Mouse (Mus musculus) kidney, embryonic 16.5 days (tissue): ENCODE measurements around the gene Gm48552. TPM values are rescaled to one million over a fixed set of nuclear protein-coding genes. Genes with fewer than 3 reads are reported as not detected.

Experiments
- ATAC-seq: fragments of 200-750 bp; cut with Nextera tagmentation; 2 replicates; pipeline ENCODE4 v1.8.0; 2017; ENCODE audit warnings: moderate TSS enrichment; ENCODE audit not compliant: low FRiP score, low TSS enrichment
- H3K27ac ChIP-seq: fragments of 300-500 bp; sonication (generic); 2 replicates; pipeline ENCODE4 v1.5.1; 2014; ENCODE audit warnings: low read length
- H3K27me3 ChIP-seq: fragments of 300-500 bp; sonication (generic); 2 replicates; pipeline ENCODE4 v1.6.1; 2014; ENCODE audit warnings: low read length, control low read depth, mixed read lengths; ENCODE audit not compliant: insufficient read depth
- H3K36me3 ChIP-seq: fragments of 300-500 bp; sonication (generic); 2 replicates; pipeline ENCODE4 v1.6.1; 2014; ENCODE audit warnings: low read length, control low read depth, mixed read lengths; ENCODE audit not compliant: insufficient read depth
- H3K4me1 ChIP-seq: fragments of 300-500 bp; sonication (generic); 2 replicates; pipeline ENCODE4 v1.6.1; 2014; ENCODE audit warnings: low read length, control low read depth, mixed read lengths; ENCODE audit not compliant: insufficient read depth
- H3K4me2 ChIP-seq: fragments of 300-500 bp; sonication (generic); replicated peaks from 2 replicates; pipeline ENCODE4 v1.6.1; 2014; ENCODE audit warnings: low read depth, low read length
- H3K4me3 ChIP-seq: fragments of 300-500 bp; sonication (generic); 2 replicates; pipeline ENCODE4 v1.5.1; 2014; ENCODE audit warnings: mild to moderate bottlenecking, low read length
- H3K9ac ChIP-seq: fragments of 300-500 bp; sonication (generic); replicated peaks from 2 replicates; pipeline ENCODE4 v1.6.1; 2014; ENCODE audit warnings: low read length
- H3K9me3 ChIP-seq: fragments of 300-500 bp; sonication (generic); 2 replicates; pipeline ENCODE4 v1.6.1; 2016; ENCODE audit warnings: low read length, control low read depth
- WGBS: fragments of 180-500 bp; shearing (Covaris S2); extraction: QIAGEN DNeasy Blood & Tissue Kit; methylation state at CpG from one replicate; pipeline ENCODE4 v1.1.7; 2014; 5-methylcytosine and 5-hydroxymethylcytosine counted together
- polyA plus RNA-seq: library from polyadenylated mRNA; unstranded; fragments of >200 nt; fragmentation: Nextera tagmentation; extraction: Ambion mirVana; gene quantifications from 2 replicates; pipeline ENCODE4 v1.2.1, GENCODE M21; 2015

Gene Gm48552
- polyA plus RNA-seq, 1 experiment from 2014 or later = 1.4 TPM

DNA sequence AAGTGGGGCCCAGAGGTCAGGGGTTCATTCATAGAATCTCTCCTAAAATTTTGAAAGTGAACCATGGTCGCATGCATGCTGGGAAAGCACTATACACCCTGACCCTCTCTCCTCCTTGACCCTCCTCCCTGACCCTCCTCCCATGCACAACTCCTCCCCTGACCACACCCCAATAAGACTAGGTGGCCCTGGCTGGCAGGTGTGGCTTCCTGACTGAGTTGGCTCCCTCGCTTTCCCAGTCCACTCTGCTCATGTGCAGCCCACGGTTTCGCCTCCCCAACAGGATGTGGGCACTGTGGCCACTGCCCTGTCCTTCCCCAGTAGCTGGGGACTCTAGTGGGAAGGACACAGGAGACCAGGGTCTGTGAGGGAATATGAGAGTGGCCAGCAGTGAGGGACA is 21.5 kb downstream of the Gm48552 start:
- Histone ChIP-seq H3K4me1 (peaks cover 88% of the 10 kb centered on the region), H3K27ac (peak overlapping the region; percentile 85), H3K4me2 (peak overlapping the region; percentile 31), H3K36me3 (peaks cover 30% of the 10 kb centered on the region; the same call in 1 of the 2 replicates), H3K4me3 (peak overlapping the region; percentile 11; the same call in 1 of the 2 replicates), H3K9ac (peak overlapping the region; percentile 32; the same call in 1 of the 2 replicates), H3K27me3 (no peaks in the 10 kb centered on the region), H3K9me3 (no peaks in the 10 kb centered on the region)
- 60% methylated on average over 4 of the region's 4 CpGs for WGBS
- no peak for ATAC-seq

DNA sequence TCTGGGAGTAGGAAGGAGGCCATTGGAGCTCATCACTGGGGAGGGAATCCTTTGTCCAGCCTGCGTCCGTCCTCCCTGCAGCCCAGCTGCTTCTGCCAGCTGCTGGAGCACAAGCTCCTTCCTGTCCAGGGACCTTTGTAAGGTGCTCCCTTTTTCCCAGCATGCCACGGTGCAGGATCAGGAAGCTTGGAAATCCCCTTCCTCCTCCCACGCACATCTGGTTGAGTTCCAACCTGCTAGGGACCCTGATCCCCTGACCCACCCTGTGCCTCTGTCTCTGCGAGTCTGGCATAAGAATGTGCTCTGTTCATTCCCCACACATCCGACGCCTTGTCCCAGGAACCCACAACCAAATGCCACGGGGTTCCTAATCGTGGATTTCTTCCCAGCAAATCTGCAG is 22.2 kb downstream of the Gm48552 start:
- WGBS = 50% methylated on average over 9 of the region's 9 CpGs
- H3K9ac ChIP-seq = peak overlapping the region; percentile 32; the same call in 1 of the 2 replicates
- H3K9me3 ChIP-seq = no peaks in the 10 kb centered on the region
- peak overlapping the region; percentile 85 for H3K27ac ChIP-seq
- peaks cover 24% of the 10 kb centered on the region; the same call in 1 of the 2 replicates for H3K36me3 ChIP-seq
- H3K4me3 ChIP-seq = no peak overlapping the region
- ATAC-seq = no peak
- H3K27me3 ChIP-seq = no peaks in the 10 kb centered on the region
- peaks cover 94% of the 10 kb centered on the region for H3K4me1 ChIP-seq
- peak overlapping the region; percentile 31; the same call in 1 of the 2 replicates for H3K4me2 ChIP-seq

DNA sequence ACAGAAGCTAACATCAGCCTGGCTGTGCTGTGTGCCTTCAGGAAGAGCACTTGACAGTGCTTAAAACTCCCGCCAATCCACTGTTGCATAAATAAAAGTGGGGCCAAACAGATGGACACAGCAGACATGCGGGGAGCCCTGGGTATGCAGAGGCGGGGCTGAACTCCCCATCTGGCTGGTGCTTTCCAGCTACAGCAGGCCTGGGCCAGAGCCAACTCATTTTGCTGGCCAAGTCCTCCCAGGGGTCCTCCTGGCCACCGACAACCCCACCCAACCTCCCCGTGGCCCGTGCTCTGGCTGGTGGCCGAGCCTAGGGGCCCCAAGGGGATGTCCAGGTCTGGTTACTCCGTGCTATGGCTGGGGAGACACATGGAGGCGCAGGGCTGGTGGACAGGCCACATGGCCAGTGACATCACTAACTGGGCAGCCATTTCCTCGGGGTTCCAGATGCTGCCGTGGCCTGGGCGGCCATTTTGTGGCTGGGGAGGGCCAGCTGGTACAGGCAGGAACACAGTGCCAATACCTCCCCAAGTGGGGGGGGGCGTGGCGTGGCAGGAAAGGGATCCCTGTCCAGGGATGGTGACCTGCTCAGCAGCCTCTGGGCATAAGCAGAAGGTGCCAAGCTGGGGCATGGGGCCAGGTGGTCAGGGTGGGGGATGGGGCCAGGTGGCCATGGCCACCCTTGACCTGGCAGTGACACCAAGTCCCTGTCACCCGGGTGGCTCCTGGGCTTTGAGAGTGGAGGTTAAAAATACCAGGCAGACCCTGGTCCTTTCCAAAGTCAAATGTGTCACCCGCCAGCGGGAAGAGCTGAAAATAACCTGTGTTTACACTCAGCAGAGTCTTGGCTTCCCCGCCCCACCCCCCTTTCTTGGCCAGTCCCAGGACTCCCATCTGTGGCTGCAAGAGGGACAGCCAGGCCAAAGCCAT is 22.9 kb downstream of the Gm48552 start:
- Histone ChIP-seq H3K9me3 (no peaks in the 10 kb centered on the region), H3K4me3 (no peak overlapping the region), H3K4me2 (no peak overlapping the region; the same call in 1 of the 2 replicates), H3K9ac (peak overlapping the region; percentile 33; the same call in 1 of the 2 replicates), H3K4me1 (peaks cover 98% of the 10 kb centered on the region), H3K36me3 (peaks cover 16% of the 10 kb centered on the region; the same call in 1 of the 2 replicates), H3K27me3 (no peaks in the 10 kb centered on the region), H3K27ac (peak overlapping the region; percentile 85)
- 55% methylated on average over 18 of the region's 18 CpGs for WGBS
- no peak for ATAC-seq

DNA sequence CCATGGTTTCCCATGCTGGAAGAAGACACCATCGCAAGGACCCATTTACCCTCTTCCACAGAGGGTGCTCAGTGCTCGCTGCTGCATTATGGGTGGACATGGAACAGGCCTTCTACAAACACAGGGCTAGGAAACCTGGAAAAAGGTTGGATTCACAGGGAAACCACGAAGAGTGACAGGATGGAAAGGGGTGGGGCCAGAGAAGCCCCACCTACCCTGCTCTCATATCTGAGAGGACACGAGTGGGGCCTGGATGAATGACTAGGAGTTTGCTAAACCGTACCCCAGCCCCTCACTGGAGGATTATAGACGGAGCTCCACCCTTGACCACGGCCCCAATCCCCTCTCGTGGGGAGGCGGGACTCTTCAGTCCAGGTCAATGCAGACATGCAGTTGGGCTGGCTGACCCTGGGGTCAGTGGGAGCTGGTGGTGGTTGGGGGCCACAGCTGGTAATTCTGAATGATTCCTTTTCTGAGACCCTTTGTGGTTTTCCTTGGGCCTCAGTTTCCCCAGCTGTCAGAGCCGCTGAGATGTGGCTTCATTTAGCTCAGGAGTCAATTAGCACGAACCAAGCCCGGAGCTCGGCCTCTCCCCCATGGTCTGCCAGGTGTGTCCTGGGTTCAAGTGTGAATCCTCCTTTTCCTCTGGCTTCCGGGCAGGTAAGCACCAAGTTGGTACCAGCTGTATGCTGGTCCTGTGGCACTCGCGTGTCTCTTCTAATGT is 23.9 kb downstream of the Gm48552 start:
- Histone ChIP-seq H3K4me2 (no peak overlapping the region), H3K27me3 (no peaks in the 10 kb centered on the region), H3K36me3 (peaks cover 10% of the 10 kb centered on the region; the same call in 1 of the 2 replicates), H3K4me1 (peaks cover 98% of the 10 kb centered on the region), H3K9ac (peak overlapping the region; percentile 24), H3K27ac (peak overlapping the region; percentile 85), H3K9me3 (no peaks in the 10 kb centered on the region), H3K4me3 (no peak overlapping the region)
- ATAC-seq = no peak
- 79% methylated on average over 16 of the region's 16 CpGs for WGBS

DNA sequence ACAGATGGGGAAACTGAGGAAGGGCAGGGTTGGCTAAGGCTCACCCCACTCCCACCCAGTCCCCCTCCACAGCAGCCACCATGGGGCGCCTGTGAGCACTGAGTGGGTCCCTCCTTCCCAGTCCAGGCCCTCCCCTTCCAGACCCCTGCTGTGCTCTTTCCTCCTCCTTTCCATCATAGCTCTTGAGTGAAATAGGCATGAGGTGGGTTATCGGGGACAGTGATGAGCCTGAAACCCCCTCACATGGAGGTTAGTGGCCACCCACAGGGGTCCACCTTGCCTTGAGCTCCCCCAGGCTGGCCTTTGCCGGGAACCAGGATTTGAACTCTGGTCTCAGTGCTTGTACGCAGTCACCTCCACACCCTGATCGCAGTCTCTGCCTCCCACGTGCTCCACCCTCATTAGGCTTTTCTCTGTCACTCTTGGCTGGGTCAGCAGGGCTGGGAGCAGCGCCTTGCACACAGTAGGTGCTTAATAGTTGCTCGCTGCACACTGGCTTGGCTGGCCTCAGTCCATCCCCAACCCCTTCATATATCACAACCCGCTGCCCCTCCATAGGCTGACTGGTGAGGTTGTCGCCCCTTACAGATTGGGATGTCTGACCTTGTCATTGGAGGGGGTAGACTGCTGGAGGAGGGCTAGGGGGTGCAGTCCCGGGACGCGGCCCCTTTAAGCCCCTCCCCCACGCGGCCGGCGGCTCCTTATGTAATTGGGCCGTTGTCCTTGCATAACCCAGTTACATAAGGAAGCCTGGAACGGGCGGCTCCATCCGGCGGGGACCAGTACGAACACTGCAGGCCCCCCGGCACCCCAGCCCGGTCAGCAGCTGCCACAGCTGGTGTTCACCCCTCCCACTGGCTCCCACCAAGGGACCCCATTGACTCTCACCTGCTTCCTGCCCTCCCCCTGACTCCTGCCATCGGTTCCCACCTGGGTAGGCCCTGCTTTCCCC is 24.8 kb downstream of the Gm48552 start:
- Histone ChIP-seq H3K27ac (peak overlapping the region; percentile 52; the same call in 1 of the 2 replicates), H3K4me3 (peak overlapping the region; percentile 7; the same call in 1 of the 2 replicates), H3K4me2 (peak overlapping the region; percentile 39), H3K4me1 (peaks cover 98% of the 10 kb centered on the region), H3K36me3 (peaks cover 7% of the 10 kb centered on the region; the same call in 1 of the 2 replicates), H3K27me3 (no peaks in the 10 kb centered on the region), H3K9me3 (no peaks in the 10 kb centered on the region), H3K9ac (peak overlapping the region; percentile 46)
- ATAC-seq = peak; percentile 21; the same call in 1 of the 2 replicates
- WGBS = 30% methylated on average over 26 of the region's 26 CpGs

DNA sequence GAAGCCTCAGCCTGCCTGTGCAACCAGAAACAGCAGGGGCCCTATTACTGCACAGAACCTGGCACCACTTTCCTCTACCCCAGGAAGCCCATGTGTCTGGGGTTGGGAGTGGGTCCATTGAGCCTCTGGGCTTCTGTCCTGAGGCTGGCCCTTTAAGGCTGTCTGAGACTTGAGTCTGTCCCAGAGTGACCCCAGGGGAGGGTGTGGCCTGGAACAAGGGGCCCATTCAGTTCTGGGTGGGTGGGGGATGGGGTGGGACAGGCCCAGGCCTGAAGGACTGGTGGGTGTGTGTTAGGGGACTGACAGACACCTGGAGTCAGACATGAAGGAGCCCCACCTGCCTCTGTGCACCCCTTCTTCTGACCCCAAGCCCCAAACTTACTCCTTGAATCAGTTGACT is 25.9 kb downstream of the Gm48552 start:
- Histone ChIP-seq H3K9me3 (no peaks in the 10 kb centered on the region), H3K4me2 (no peak overlapping the region), H3K36me3 (peaks cover 12% of the 10 kb centered on the region; the same call in 1 of the 2 replicates), H3K27ac (peak overlapping the region; percentile 33; the same call in 1 of the 2 replicates), H3K4me1 (peaks cover 93% of the 10 kb centered on the region), H3K27me3 (no peaks in the 10 kb centered on the region), H3K4me3 (no peak overlapping the region), H3K9ac (no peak overlapping the region)
- ATAC-seq = no peak

DNA sequence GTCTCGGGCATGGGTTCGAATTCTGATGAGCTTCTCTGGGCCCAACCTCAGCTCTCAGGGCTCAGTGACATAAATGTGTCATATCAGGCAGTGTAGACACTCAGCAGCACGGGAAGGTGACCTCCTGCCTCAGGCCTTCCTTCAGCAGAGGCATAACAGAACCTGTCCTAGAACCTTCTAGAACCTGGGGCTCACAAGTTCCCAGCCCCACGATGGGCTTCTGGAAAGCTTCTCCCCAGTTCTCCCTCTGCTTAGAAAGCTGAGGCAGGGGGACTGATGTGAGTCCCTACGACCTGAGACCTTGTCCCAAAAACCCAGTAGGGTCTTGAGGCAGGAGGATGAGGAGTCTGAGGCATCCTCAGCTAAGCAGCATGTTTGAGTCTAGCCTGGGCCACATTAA is 26.3 kb downstream of the Gm48552 start:
- H3K9ac ChIP-seq = no peak overlapping the region
- H3K9me3 ChIP-seq = no peaks in the 10 kb centered on the region
- peaks cover 88% of the 10 kb centered on the region for H3K4me1 ChIP-seq
- 81% methylated on average over 5 of the region's 5 CpGs for WGBS
- H3K36me3 ChIP-seq = peaks cover 16% of the 10 kb centered on the region; the same call in 1 of the 2 replicates
- H3K4me3 ChIP-seq = no peak overlapping the region
- no peak overlapping the region for H3K4me2 ChIP-seq
- H3K27me3 ChIP-seq = no peaks in the 10 kb centered on the region
- no peak for ATAC-seq
- no peak overlapping the region; the same call in 1 of the 2 replicates for H3K27ac ChIP-seq

DNA sequence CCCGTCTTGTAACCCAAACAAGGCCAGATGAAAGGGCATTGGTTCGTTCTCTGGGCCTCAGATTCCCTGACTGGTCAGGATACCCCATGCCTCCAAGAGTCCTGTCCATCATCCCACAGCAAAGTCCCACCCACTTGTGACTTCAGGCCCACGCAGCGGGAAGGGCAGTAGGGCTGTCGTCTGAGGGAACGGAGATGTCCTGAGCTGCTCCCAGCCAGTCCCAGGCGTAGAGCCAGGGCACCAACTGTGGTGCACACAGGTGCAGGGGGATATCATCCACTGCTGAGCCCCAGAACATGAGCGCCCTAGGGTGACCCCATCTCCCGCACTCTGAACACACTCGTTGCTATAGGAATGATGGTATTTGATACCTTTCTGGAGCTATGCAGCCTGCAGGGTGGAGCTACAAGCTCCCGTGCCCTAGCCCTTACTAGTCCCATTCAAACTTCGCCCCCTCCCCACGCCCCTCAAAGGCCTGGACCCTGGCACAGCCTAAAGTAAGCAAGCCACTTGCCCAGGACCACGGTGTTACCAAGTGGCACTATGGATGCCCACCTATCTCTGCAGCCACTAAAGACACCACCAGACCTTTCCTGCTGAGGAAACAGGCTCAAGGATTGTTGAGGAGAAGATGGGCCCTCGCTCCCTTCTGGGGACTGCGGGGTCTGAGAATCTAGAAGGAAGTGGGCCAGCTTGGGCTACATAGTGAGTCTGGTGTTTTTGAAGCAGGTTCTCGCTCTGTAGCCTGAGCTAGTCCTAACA is 26.9 kb downstream of the Gm48552 start:
- WGBS = 66% methylated on average over 17 of the region's 17 CpGs
- H3K9ac ChIP-seq = 0 out of 2 replicates have a peak overlapping the region, but pooled peaks have one; percentile 3
- H3K4me1 ChIP-seq = peaks cover 83% of the 10 kb centered on the region
- no peak overlapping the region for H3K4me2 ChIP-seq
- H3K27ac ChIP-seq = peak overlapping the region; percentile 85; the same call in 1 of the 2 replicates
- no peaks in the 10 kb centered on the region for H3K9me3 ChIP-seq
- ATAC-seq = no peak
- H3K27me3 ChIP-seq = no peaks in the 10 kb centered on the region
- no peak overlapping the region for H3K4me3 ChIP-seq
- H3K36me3 ChIP-seq = peaks cover 18% of the 10 kb centered on the region; the same call in 1 of the 2 replicates
